Mouse (Mus musculus) forebrain, postnatal 0 days (tissue): ENCODE measurements around the gene Adarb2. TPM values are rescaled to one million over a fixed set of nuclear protein-coding genes. Genes with fewer than 3 reads are reported as not detected.
A peak's percentile ranks its signal among the peaks of the same experiment; 100 is the strongest.

Experiments
- ATAC-seq: fragments of 200-750 bp; cut with Nextera tagmentation; 2 replicates; pipeline ENCODE4 v1.8.0; 2017; ENCODE audit warnings: mild to moderate bottlenecking, moderate library complexity
- DNase-seq: peaks from one replicate; pipeline ENCODE4 v3.0.0-alpha.2; 2015
- H3K27ac ChIP-seq: fragments of 300-500 bp; sonication (generic); 2 replicates; pipeline ENCODE4 v1.5.1; 2014; ENCODE audit warnings: low read depth, mild to moderate bottlenecking, antibody characterized with exemption, low read length, moderate library complexity, mixed read lengths
- H3K27me3 ChIP-seq: fragments of 300-500 bp; sonication (generic); 2 replicates; pipeline ENCODE4 v1.6.1; 2014; ENCODE audit warnings: mild to moderate bottlenecking, low read length, mixed read lengths; ENCODE audit not compliant: insufficient read depth
- H3K36me3 ChIP-seq: fragments of 300-500 bp; sonication (generic); 2 replicates; pipeline ENCODE4 v1.6.1; 2014; ENCODE audit warnings: mild to moderate bottlenecking, moderate library complexity; ENCODE audit not compliant: insufficient read depth
- H3K4me1 ChIP-seq: fragments of 300-500 bp; sonication (generic); 2 replicates; pipeline ENCODE4 v1.6.1; 2014; ENCODE audit warnings: antibody characterized with exemption; ENCODE audit not compliant: insufficient read depth
- H3K4me2 ChIP-seq: fragments of 300-500 bp; sonication (generic); 2 replicates; pipeline ENCODE4 v1.6.1; 2014; ENCODE audit warnings: low read depth, mild to moderate bottlenecking, moderate library complexity
- H3K4me3 ChIP-seq: fragments of 300-500 bp; sonication (generic); 2 replicates; pipeline ENCODE4 v1.5.1; 2014; ENCODE audit warnings: low read depth, low read length, mixed read lengths
- H3K9ac ChIP-seq: fragments of 300-500 bp; sonication (generic); 2 replicates; pipeline ENCODE4 v1.6.1; 2014; ENCODE audit warnings: mild to moderate bottlenecking
- H3K9me3 ChIP-seq: fragments of 300-500 bp; sonication (generic); 2 replicates; pipeline ENCODE4 v1.6.1; 2016; ENCODE audit warnings: low read length
- CTCF ChIP-seq: sonication (generic); IDR thresholded peaks from 2 replicates; pipeline ENCODE4 v1.5.1; 2016; ENCODE audit warnings: antibody characterized with exemption, control low read depth, low read depth
- WGBS: fragments of 180-500 bp; shearing (Covaris S2); extraction: QIAGEN DNeasy Blood & Tissue Kit; methylation state at CpG from one replicate; pipeline ENCODE4 v1.1.7; 2014; 5-methylcytosine and 5-hydroxymethylcytosine counted together
- polyA plus RNA-seq: library from polyadenylated mRNA; unstranded; fragments of >200 nt; fragmentation: Nextera tagmentation; extraction: Ambion mirVana; gene quantifications from 2 replicates; pipeline ENCODE4 v1.2.1, GENCODE M21; 2015
- total RNA-seq: library from RNA; depleted of rRNA; stranded (reverse); fragments of >200 nt; gene quantifications from 2 replicates; pipeline ENCODE4 v1.2.3, GENCODE M21; 2014; rRNA removed

Adarb2 gene
- 34.3 and 46.9 TPM in 2 replicates for total RNA-seq
- 7.6 and 13.1 TPM in 2 replicates for polyA plus RNA-seq

DNA sequence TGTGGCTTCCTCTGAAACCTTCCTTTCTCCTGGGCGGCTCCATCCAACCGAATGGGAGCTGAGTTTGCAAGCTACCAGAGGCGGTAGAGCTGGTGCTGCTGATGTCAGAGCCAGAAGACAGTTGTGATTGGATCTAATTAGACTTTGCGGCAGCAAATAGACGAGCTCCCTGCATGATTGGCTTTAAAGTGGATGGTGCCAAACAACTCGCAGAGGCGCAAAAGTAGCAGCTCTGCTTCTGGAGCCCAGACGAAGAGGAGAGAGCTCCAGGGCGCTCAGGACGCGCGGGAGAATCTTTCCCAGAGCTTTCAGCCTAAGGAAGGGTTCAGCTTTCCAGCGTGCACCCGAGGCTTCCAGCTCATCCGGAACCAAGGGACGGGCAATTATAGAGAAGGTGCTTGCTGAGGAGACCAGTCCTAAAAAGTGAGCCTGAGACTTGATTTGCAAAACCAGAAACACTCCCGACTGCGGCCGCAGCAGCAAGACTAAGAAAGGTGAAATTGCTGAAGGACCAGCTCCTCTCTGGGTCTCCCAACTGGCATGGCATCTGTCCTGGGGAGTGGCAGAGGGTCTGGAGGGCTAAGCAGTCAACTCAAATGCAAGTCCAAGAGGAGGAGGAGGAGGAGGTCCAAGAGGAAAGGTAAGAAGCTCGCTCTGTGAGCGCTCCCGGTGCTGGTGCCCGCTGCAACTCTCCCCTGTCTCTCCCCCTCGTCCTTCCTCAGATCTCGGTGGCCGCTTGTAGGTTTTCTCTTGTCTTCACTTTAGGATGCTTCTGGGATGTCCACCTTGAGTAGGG, at the start of gene Adarb2:
Adarb2 (plus strand) TSS at position 186 of the 796 bp plus-strand sequence.
- peak within 1 kb of the TSS; percentile 79 for H3K4me2 ChIP-seq
- peak within 1 kb of the TSS; percentile 45 for H3K9ac ChIP-seq
- no peaks in the 10 kb centered on the region for H3K27me3 ChIP-seq
- H3K27ac ChIP-seq: peak within 1 kb of the TSS; percentile 29
- peak; percentile 95 for ATAC-seq
- under 1% methylated on average over 26 of the region's 26 CpGs for WGBS
- peak within 1 kb of the TSS; percentile 49 for H3K4me3 ChIP-seq
- no peak for TF ChIP-seq CTCF
- peak; percentile 83 for DNase-seq
- H3K36me3 ChIP-seq: no peaks in the 10 kb centered on the region
- H3K9me3 ChIP-seq: no peaks in the 10 kb centered on the region
- no peaks in the 10 kb centered on the region for H3K4me1 ChIP-seq

DNA sequence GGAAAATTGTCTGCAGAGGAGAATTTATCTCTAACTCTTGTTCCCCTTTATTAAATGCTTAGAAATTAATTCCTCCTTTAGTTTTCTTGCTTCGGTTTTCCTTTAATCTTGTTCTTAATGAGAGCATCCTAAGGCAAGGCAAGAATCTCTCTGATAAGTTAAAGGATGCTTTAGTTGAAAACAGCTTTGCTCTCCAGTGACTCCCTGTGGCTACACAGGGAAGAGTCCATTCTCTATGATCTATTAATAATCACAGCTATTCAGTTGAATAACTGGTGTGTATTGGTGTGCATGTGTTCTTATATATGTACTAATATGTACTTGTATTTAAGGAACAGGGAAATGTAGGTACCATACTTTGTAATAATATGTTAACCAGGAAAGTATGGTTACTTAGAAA, 28.9 kb upstream of the Adarb2 start:
- ATAC-seq (peak; percentile 51; the same call in 1 of the 2 replicates), DNase-seq (peak; percentile 59)
- Histone ChIP-seq H3K27ac (no peak overlapping the region), H3K9me3 (no peaks in the 10 kb centered on the region), H3K4me1 (no peaks in the 10 kb centered on the region), H3K4me2 (no peak overlapping the region), H3K27me3 (no peaks in the 10 kb centered on the region), H3K36me3 (no peaks in the 10 kb centered on the region), H3K4me3 (no peak overlapping the region), H3K9ac (no peak overlapping the region)
- peak; percentile 72 for TF ChIP-seq CTCF
- 57% methylated on average over 1 of the region's 1 CpGs for WGBS

DNA sequence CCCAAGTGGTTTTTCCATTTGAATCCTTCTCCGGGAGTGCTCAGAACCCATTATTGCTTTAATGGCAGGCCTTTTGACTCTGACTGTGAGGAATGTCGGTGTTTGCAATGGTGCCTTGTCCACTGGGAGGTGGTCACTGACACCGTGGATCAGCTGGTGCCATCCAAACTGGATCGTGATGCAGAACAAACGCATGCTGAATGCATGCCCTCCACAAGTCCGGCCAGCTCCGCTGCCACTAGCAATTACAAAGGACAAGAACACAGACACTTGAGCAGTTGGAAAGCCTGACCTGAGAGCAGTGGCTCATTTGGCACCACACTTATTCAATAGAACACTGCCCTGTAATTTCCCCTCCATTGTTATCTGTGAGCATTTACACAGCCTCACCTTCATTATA, 10.7 kb upstream of the Adarb2 start:
- H3K4me3 ChIP-seq: no peak overlapping the region
- no peaks in the 10 kb centered on the region for H3K9me3 ChIP-seq
- no peaks in the 10 kb centered on the region for H3K4me1 ChIP-seq
- 29% methylated on average over 7 of the region's 7 CpGs for WGBS
- no peaks in the 10 kb centered on the region for H3K27me3 ChIP-seq
- H3K9ac ChIP-seq: no peak overlapping the region
- H3K36me3 ChIP-seq: no peaks in the 10 kb centered on the region
- no peak for DNase-seq
- no peak for ATAC-seq
- TF ChIP-seq CTCF: no peak
- no peak overlapping the region for H3K27ac ChIP-seq
- no peak overlapping the region for H3K4me2 ChIP-seq

DNA sequence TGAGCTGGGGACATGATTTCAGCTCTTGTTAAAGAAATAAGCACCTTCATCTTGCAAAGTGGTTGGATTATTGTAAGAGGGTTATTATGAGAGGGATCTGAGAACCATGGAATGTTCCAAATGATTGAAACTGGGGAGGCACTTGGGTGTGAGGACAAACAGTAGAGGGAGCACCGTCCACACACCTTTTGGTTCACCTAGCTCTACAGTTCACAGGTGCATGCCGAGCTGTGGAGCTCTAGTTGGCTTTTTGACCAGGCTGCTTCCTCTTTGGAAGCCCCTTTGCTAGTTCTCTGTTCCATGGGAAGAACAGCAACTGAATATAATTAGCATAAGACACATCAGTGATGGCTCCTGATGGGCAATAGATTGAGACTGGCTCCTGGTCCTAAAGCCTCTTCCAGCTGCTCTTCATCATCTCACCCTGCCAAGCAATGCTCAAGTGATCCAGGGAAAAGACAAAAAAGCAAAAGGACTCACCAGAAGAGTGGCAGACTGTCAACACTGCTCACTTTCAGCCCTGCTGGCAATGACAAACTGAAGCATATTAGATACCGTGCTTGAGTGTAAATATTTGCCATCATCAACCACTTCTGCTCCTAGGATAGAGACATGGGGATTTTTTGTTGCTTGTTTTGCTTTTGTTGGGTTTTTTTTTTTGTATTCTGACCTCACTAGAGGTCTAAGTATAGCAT, 3.3 kb upstream of the Adarb2 start:
- H3K9ac ChIP-seq: no peak overlapping the region
- 59% methylated on average over 3 of the region's 3 CpGs for WGBS

DNA sequence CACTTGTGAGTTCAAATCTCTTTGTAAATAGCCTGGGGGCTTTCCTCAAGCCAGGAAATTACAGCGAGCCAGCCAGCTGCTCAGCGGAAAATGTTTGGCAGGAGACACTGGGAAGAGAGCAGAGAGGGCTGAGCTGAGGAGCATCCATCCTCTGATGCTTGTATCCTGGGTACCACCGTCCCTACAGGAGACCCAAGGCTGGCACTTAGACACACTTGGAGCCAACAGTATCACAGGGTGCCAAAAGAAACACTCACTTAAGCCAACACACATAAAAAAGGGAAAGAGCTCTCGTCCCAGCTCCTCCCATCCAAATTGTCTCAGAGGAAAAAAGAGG, 779 bp downstream of the Adarb2 start:
- ATAC-seq: peak; percentile 42
- Histone ChIP-seq H3K36me3 (no peaks in the 10 kb centered on the region), H3K4me3 (peak overlapping the region; percentile 49), H3K9me3 (no peaks in the 10 kb centered on the region), H3K4me1 (no peaks in the 10 kb centered on the region), H3K27me3 (no peaks in the 10 kb centered on the region), H3K4me2 (peak overlapping the region; percentile 79), H3K9ac (peak overlapping the region; percentile 45), H3K27ac (peak overlapping the region; percentile 17)
- no peak for TF ChIP-seq CTCF
- peak; percentile 50 for DNase-seq
- WGBS: under 1% methylated on average over 4 of the region's 4 CpGs

More for the DNA sequence above, 3.3 kb upstream of the Adarb2 start:
- no peak overlapping the region for H3K4me3 ChIP-seq
- no peaks in the 10 kb centered on the region for H3K27me3 ChIP-seq
- no peak overlapping the region for H3K4me2 ChIP-seq
- ATAC-seq (no peak), DNase-seq (peak; percentile 45)
- H3K4me1 ChIP-seq: no peaks in the 10 kb centered on the region
- no peaks in the 10 kb centered on the region for H3K36me3 ChIP-seq
- no peak for TF ChIP-seq CTCF
- H3K9me3 ChIP-seq: no peaks in the 10 kb centered on the region
- H3K27ac ChIP-seq: no peak overlapping the region

DNA sequence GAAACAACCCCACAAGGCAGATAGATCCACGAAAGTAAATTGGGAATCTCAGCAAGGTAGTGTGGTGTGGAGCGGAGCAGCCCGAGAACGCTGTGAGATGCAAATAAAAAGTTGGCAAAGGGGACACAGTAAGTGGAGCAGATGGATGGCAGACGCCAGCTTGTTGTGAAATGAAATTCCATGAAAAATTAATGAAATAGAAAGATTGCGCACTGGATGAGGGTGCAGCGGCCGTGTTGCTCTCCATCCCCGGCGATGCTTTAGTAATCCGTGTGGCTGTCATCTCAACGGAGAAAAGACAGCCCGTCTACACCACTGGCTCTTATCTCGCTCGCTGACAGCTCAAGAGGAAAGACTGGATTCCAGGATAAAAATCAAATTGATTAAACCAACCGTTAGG, 4.7 kb downstream of the Adarb2 start:
- Histone ChIP-seq H3K4me1 (no peaks in the 10 kb centered on the region), H3K27me3 (no peaks in the 10 kb centered on the region), H3K36me3 (no peaks in the 10 kb centered on the region), H3K27ac (no peak overlapping the region), H3K9me3 (no peaks in the 10 kb centered on the region), H3K4me3 (peak overlapping the region; percentile 49), H3K9ac (peak overlapping the region; percentile 42), H3K4me2 (peak overlapping the region; percentile 43)
- TF ChIP-seq CTCF: no peak
- WGBS: 33% methylated on average over 16 of the region's 16 CpGs
- ATAC-seq (peak; percentile 32), DNase-seq (peak; percentile 58)

DNA sequence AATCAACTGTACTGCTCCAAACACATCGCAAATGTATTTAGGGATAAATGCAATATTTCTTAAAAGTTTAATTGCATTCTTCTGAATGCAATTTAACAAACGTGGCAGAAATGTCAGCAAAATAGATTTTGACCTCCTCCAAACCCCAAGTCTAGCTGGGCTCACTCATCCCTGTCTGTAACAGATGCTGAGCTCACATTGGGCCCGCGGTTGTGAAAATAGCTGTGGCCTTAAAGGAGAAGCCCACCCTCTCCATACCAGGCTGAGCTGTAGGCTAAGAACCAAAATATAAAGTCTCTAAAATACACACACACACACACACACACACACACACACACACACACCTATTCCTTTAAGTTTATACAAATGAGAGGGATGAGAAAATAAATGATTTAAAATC, 8.1 kb downstream of the Adarb2 start:
- Histone ChIP-seq H3K9ac (no peak overlapping the region), H3K9me3 (no peaks in the 10 kb centered on the region), H3K36me3 (no peaks in the 10 kb centered on the region), H3K27ac (no peak overlapping the region), H3K4me1 (no peaks in the 10 kb centered on the region), H3K4me3 (no peak overlapping the region), H3K4me2 (no peak overlapping the region), H3K27me3 (no peaks in the 10 kb centered on the region)
- DNase-seq (no peak), ATAC-seq (no peak)
- no peak for TF ChIP-seq CTCF
- 61% methylated on average over 4 of the region's 4 CpGs for WGBS
